Mouse (Mus musculus) olfactory bulb, adult 2 months (tissue): Measurements from ENCODE around the gene Fam25c. TPM values are rescaled to one million over a fixed set of nuclear protein-coding genes. Genes with fewer than 3 reads are reported as not detected.

Experiments
- H3K27ac ChIP-seq: fragments of 200-500 bp; 2 replicates; pipeline ENCODE4 v1.5.1; 2012; ENCODE audit warnings: low read depth, low read length; ENCODE audit not compliant: insufficient read depth
- H3K4me1 ChIP-seq: fragments of 200-500 bp; 2 replicates; pipeline ENCODE4 v1.6.1; 2012; ENCODE audit warnings: low read length; ENCODE audit not compliant: control insufficient read depth, insufficient read depth
- H3K4me3 ChIP-seq: fragments of 200-500 bp; 2 replicates; pipeline ENCODE4 v1.5.1; 2012; ENCODE audit warnings: mild to moderate bottlenecking, low read depth, low read length, moderate library complexity; ENCODE audit not compliant: insufficient read depth
- CTCF ChIP-seq: fragments of 200-500 bp; IDR thresholded peaks from 2 replicates; pipeline ENCODE4 v1.5.1; 2012; ENCODE audit warnings: low read depth, mild to moderate bottlenecking, low read length, moderate library complexity; ENCODE audit not compliant: insufficient read depth
- POLR2A ChIP-seq: fragments of 200-500 bp; IDR thresholded peaks from 2 replicates; pipeline ENCODE4 v1.6.1; 2012; ENCODE audit warnings: mild to moderate bottlenecking, low read depth, low read length, moderate library complexity; ENCODE audit not compliant: insufficient read depth
- WGBS: fragments of 180-500 bp; shearing (Covaris S2); methylation state at CpG from one replicate; pipeline ENCODE4 v1.1.7; 2018; 5-methylcytosine and 5-hydroxymethylcytosine counted together
- polyA plus RNA-seq: library from polyadenylated mRNA; stranded (reverse); fragments of >200 nt; gene quantifications from 2 replicates; pipeline ENCODE4 v1.2.4, GENCODE M21; 2012; ENCODE audit warnings: low replicate concordance; ENCODE audit not compliant: missing spikeins, insufficient read depth, insufficient read length

Gene Fam25c
- polyA plus RNA-seq, 1 experiment: not detected

GRCm38 (mm10) chr14:34311021-34311631 lies 44.1 kb downstream of the Fam25c start:
- peaks cover 5% of the 10 kb centered on the region; the same call in 1 of the 2 replicates for H3K4me1 ChIP-seq
- under 1% methylated on average over 47 of the region's 47 CpGs for WGBS
- no peak for TF ChIP-seq POLR2A
- TF ChIP-seq CTCF: no peak
- H3K4me3 ChIP-seq: peak overlapping the region; percentile 99
- peak overlapping the region; percentile 88 for H3K27ac ChIP-seq

GRCm38 (mm10) chr14:34310234-34310965 lies 44.8 kb downstream of the Fam25c start, which contains the start of the genes Shld2 and Glud1:
Gene Shld2, minus strand, starts transcription at chr14:34310493.
Gene Glud1, plus strand, starts transcription at chr14:34310727.
- Histone ChIP-seq H3K4me3 (peak within 1 kb of the TSS; percentile 99), H3K4me1 (peaks cover 5% of the 10 kb centered on the region; the same call in 1 of the 2 replicates), H3K27ac (peak within 1 kb of the TSS; percentile 88)
- WGBS: under 1% methylated on average over 98 of the region's 100 CpGs
- TF ChIP-seq POLR2A (peak; percentile 92), CTCF (0 out of 2 replicates have a peak, but pooled peaks have one; percentile 8)

- peak overlapping the region; percentile 99 for H3K4me3 ChIP-seq
- H3K4me1 ChIP-seq: peaks cover 5% of the 10 kb centered on the region; the same call in 1 of the 2 replicates
- peak overlapping the region; percentile 68 for H3K27ac ChIP-seq
- WGBS: 7% methylated on average over 5 of the region's 5 CpGs
- no peak for TF ChIP-seq POLR2A
- TF ChIP-seq CTCF: no peak
These were observed 45.4 kb downstream of the Fam25c start for GRCm38 (mm10) chr14:34309907-34310233.

- Histone ChIP-seq H3K27ac (no peak overlapping the region), H3K4me1 (peaks cover 5% of the 10 kb centered on the region; the same call in 1 of the 2 replicates), H3K4me3 (no peak overlapping the region)
- WGBS: 91% methylated on average over 4 of the region's 4 CpGs
- no peak for TF ChIP-seq CTCF
- no peak for TF ChIP-seq POLR2A
These were observed 46.0 kb downstream of the Fam25c start for GRCm38 (mm10) chr14:34309266-34309665.

- Histone ChIP-seq H3K4me1 (no peaks in the 10 kb centered on the region), H3K4me3 (no peak overlapping the region), H3K27ac (no peak overlapping the region)
- TF ChIP-seq CTCF (no peak), POLR2A (no peak)
- WGBS: 56% methylated on average over 5 of the region's 5 CpGs
These were observed 52.0 kb downstream of the Fam25c start for GRCm38 (mm10) chr14:34303265-34303680.

GRCm38 (mm10) chr14:34302681-34303242 lies 52.5 kb downstream of the Fam25c start:
- WGBS: 90% methylated on average over 5 of the region's 5 CpGs
- peaks cover under 1% of the 10 kb centered on the region for H3K4me1 ChIP-seq
- no peak overlapping the region for H3K4me3 ChIP-seq
- no peak for TF ChIP-seq POLR2A
- TF ChIP-seq CTCF: no peak
- no peak overlapping the region for H3K27ac ChIP-seq

Other genes starting within 250 kb of the Fam25c start
- gene Npy4r, start 202.9 kb downstream of the Fam25c start, polyA plus RNA-seq: not detected in 2 replicates
- not detected in 2 replicates for gene Gprin2, start 153.8 kb downstream of the Fam25c start, polyA plus RNA-seq
- gene Syt15, start 135.8 kb downstream of the Fam25c start, polyA plus RNA-seq: not detected in 2 replicates
- gene Shld2, start 44.9 kb downstream of the Fam25c start, polyA plus RNA-seq: not detected in 2 replicates
- gene Glud1, start 44.7 kb downstream of the Fam25c start, polyA plus RNA-seq: 89.8 and 428 TPM in 2 replicates
- not detected in 2 replicates for gene Sncg, start 19.4 kb upstream of the Fam25c start, polyA plus RNA-seq
- gene Mmrn2, start 20.0 kb upstream of the Fam25c start, polyA plus RNA-seq: not detected in 2 replicates
- not detected in 2 replicates for gene Bmpr1a, start 147.9 kb upstream of the Fam25c start, polyA plus RNA-seq
- gene 9230112D13Rik, start 167.4 kb upstream of the Fam25c start, polyA plus RNA-seq: not detected in 2 replicates
- gene Ldb3, start 233.2 kb upstream of the Fam25c start, polyA plus RNA-seq: not detected in 2 replicates
- not detected in 2 replicates for gene Opn4, start 244.7 kb upstream of the Fam25c start, polyA plus RNA-seq